ENCODE assay signal across 13 mouse cellular contexts in the genomic region with DNA sequence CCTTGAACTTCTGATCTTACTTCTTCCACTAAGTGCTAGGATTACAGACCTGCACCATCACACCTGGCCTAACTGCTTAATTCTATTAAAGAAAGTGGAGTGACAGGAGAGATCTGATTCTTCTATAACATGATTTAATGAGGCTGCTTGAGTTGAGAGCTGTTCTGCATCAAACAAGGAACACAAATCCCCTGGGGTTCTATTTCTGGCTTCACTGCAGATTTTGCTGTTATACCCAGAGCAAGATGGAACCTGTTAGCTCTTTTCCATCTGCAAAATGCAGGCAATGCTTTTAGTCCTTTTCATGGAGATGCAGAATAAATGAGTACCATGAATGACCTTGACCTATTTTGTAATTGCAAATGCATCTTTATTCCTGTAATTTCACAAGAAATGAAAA.
DNase-seq lines count a peak whose midpoint lies in the region; ATAC-seq lines count a peak whose summit lies in the region.
"Had no signal": no experiment of that assay in that cellular context is flagged by ENCODE, and none has a peak within 500 bp of the region (broad histone marks: within the 10 kb centered on the region; RNA-seq: fewer than 3 reads in every experiment).

No protein-coding gene starts in this region.

- H3K9ac ChIP-seq in midbrain, embryonic 14.5 days (replicated peaks; ENCODE audit: low read length): no peak overlapping the region
- H3K9ac ChIP-seq: limb, embryonic 15.5 days; liver, postnatal 0 days had no signal

- no peaks in the 10 kb centered on the region for H3K27me3 ChIP-seq in midbrain, embryonic 14.5 days (ENCODE audit: control insufficient read depth, insufficient read depth, low read length)
- H3K27me3 ChIP-seq in midbrain, embryonic 10.5 days (ENCODE audit: low read depth, poor library complexity, severe bottlenecking): no peaks in the 10 kb centered on the region
- H3K27me3 ChIP-seq: limb, embryonic 15.5 days had no signal

- ATAC-seq in frontal cortex, adult (ENCODE audit: low TSS enrichment): peak; percentile 42; the same call in 1 of the 2 replicates
- no peak for ATAC-seq in midbrain, embryonic 14.5 days (ENCODE audit: low FRiP score, low TSS enrichment)
- ATAC-seq: liver, postnatal 0 days had no signal

- intact Hi-C loops in heart, postnatal 36 days (cut with DNase I): loop anchor here (5.0 kb wide), 1 partner anchor 43 kb away; no protein-coding TSS in a partner anchor

- DNase-seq in frontal cortex, postnatal 25 days (ENCODE audit: low spot score in 2 of 2): no peak
- peak; percentile 58 for DNase-seq in midbrain, embryonic 14.5 days
- no peak for DNase-seq in midbrain, embryonic 10.5 days (ENCODE audit: low spot score)
- DNase-seq in brain, adult 2 months (ENCODE audit: low read depth, low spot score): peak; percentile 67
- peak; percentile 31 for DNase-seq in telencephalon, adult 2 months (ENCODE audit: low read depth, low spot score)
- DNase-seq in heart, postnatal 36 days: no peak
- DNase-seq: cerebellum, postnatal 14 days; gastrocnemius, adult 2 months; liver, postnatal 0 days; lung, postnatal 36 days; thymus, postnatal 4 days had no signal

- H3K4me3 ChIP-seq in midbrain, embryonic 14.5 days (replicated peaks; ENCODE audit: low read depth, low read length): no peak overlapping the region
- no peak overlapping the region for H3K4me3 ChIP-seq in midbrain, embryonic 10.5 days
- H3K4me3 ChIP-seq: gastrocnemius, adult 2 months; limb, embryonic 15.5 days had no signal

- H3K4me2 ChIP-seq in midbrain, embryonic 14.5 days (ENCODE audit: low read length): no peak overlapping the region
- H3K4me2 ChIP-seq: limb, embryonic 15.5 days had no signal

- no peaks in the 10 kb centered on the region for H3K9me3 ChIP-seq in midbrain, embryonic 14.5 days (ENCODE audit: control insufficient read depth, low read length)
- H3K9me3 ChIP-seq in midbrain, embryonic 10.5 days (replicated peaks): no peaks in the 10 kb centered on the region
- H3K9me3 ChIP-seq: limb, embryonic 15.5 days had no signal

- no peak overlapping the region for H3K27ac ChIP-seq in midbrain, embryonic 14.5 days (replicated peaks; ENCODE audit: low read depth, low read length)
- H3K27ac ChIP-seq in midbrain, embryonic 10.5 days (replicated peaks): no peak overlapping the region
- H3K27ac ChIP-seq: gastrocnemius, adult 2 months; limb, embryonic 15.5 days had no signal

- no peaks in the 10 kb centered on the region for H3K36me3 ChIP-seq in midbrain, embryonic 14.5 days (ENCODE audit: control insufficient read depth, insufficient read depth, low read length)
- no peaks in the 10 kb centered on the region for H3K36me3 ChIP-seq in midbrain, embryonic 10.5 days
- H3K36me3 ChIP-seq: limb, embryonic 15.5 days had no signal

- no peaks in the 10 kb centered on the region for H3K4me1 ChIP-seq in midbrain, embryonic 14.5 days (ENCODE audit: control insufficient read depth, insufficient read depth, low read length)
- no peaks in the 10 kb centered on the region for H3K4me1 ChIP-seq in midbrain, embryonic 10.5 days
- H3K4me1 ChIP-seq: limb, embryonic 15.5 days had no signal

Comparison
In these comparisons a context has a peak if more than half of its experiments do, and no peak if none do; other contexts are left out.
1. DNase-seq: peak in midbrain, embryonic 14.5 days (single experiment), brain, adult 2 months (single experiment) and telencephalon, adult 2 months (single experiment); none in frontal cortex, postnatal 25 days (0 of 2), midbrain, embryonic 10.5 days (single experiment) and heart, postnatal 36 days (0 of 2).